In genomic region chr8:90854671-90855161, GRCm38 (mm10) we compare ENCODE assay signal across 9 mouse cellular contexts. TPM values are rescaled to one million over a fixed set of nuclear protein-coding genes. Genes with fewer than 3 reads are reported as not detected.
DNase-seq lines count a peak whose midpoint lies in the region; ATAC-seq lines count a peak whose summit lies in the region.
"Had no signal": no experiment of that assay in that cellular context is flagged by ENCODE, and none has a peak within 500 bp of the region (broad histone marks: within the 10 kb centered on the region; RNA-seq: fewer than 3 reads in every experiment).

No protein-coding gene starts in this region.

- H3K4me1 ChIP-seq in forebrain, embryonic 16.5 days (replicated peaks; ENCODE audit: control insufficient read depth, insufficient read depth, low read length): peaks cover 24% of the 10 kb centered on the region
- H3K4me1 ChIP-seq in intestine, embryonic 16.5 days (ENCODE audit: control insufficient read depth, insufficient read depth, low read length): peaks cover 9% of the 10 kb centered on the region
- H3K4me1 ChIP-seq in megakaryocyte, embryonic 14.5 days: peaks cover 14% of the 10 kb centered on the region

- peak; percentile 71 for DNase-seq in left cerebral cortex, postnatal 4 days
- no peak for DNase-seq in left cerebral cortex, adult 9 months (ENCODE audit: low spot score in 2 of 2)
- no peak for DNase-seq in left cerebral cortex, postnatal 10 days (ENCODE audit: extremely low spot score in 1 of 2, low spot score in 2 of 2)
- DNase-seq in gastrocnemius, postnatal 36 days: no peak
- no peak for DNase-seq in urinary bladder, postnatal 25 days (ENCODE audit: low spot score)

- H3K36me3 ChIP-seq in forebrain, embryonic 16.5 days (ENCODE audit: control insufficient read depth, insufficient read depth): no peaks in the 10 kb centered on the region
- H3K36me3 ChIP-seq in intestine, embryonic 16.5 days (ENCODE audit: control insufficient read depth, insufficient read depth, low read length): no peaks in the 10 kb centered on the region
- H3K36me3 ChIP-seq in megakaryocyte, embryonic 14.5 days (replicated peaks; ENCODE audit: low read length): no peaks in the 10 kb centered on the region

- H3K4me3 ChIP-seq in forebrain, embryonic 16.5 days (replicated peaks; ENCODE audit: low read length): no peak overlapping the region
- H3K4me3 ChIP-seq in intestine, embryonic 16.5 days (ENCODE audit: low read length): no peak overlapping the region
- H3K4me3 ChIP-seq in megakaryocyte, embryonic 14.5 days (replicated peaks): peak overlapping the region; percentile 14

- H3K27me3 ChIP-seq in forebrain, embryonic 16.5 days (replicated peaks; ENCODE audit: control insufficient read depth, insufficient read depth, low read length): no peaks in the 10 kb centered on the region
- no peaks in the 10 kb centered on the region for H3K27me3 ChIP-seq in intestine, embryonic 16.5 days (replicated peaks; ENCODE audit: control insufficient read depth, insufficient read depth, low read length)
- peaks cover 4% of the 10 kb centered on the region for H3K27me3 ChIP-seq in megakaryocyte, embryonic 14.5 days (replicated peaks)

- WGBS in forebrain, embryonic 16.5 days: 17% methylated on average over 10 of the region's 10 CpGs
- WGBS in intestine, embryonic 16.5 days: 9% methylated on average over 10 of the region's 10 CpGs

- no peaks in the 10 kb centered on the region for H3K9me3 ChIP-seq in forebrain, embryonic 16.5 days (ENCODE audit: control insufficient read depth, low read length)
- H3K9me3 ChIP-seq in intestine, embryonic 16.5 days (ENCODE audit: control insufficient read depth, low read length): no peaks in the 10 kb centered on the region
- no peaks in the 10 kb centered on the region for H3K9me3 ChIP-seq in megakaryocyte, embryonic 14.5 days

- peak overlapping the region; percentile 77 for H3K27ac ChIP-seq in forebrain, embryonic 16.5 days (ENCODE audit: low read length)
- peak overlapping the region; percentile 40; the same call in 1 of the 2 replicates for H3K27ac ChIP-seq in intestine, embryonic 16.5 days (ENCODE audit: low read length)
- H3K27ac ChIP-seq: liver, embryonic 14.5 days had no signal

- H3K4me2 ChIP-seq in forebrain, embryonic 16.5 days (ENCODE audit: low read length): peak overlapping the region; percentile 20; the same call in 1 of the 2 replicates
- peak overlapping the region; percentile 31; the same call in 1 of the 2 replicates for H3K4me2 ChIP-seq in intestine, embryonic 16.5 days (ENCODE audit: low read depth, low read length)

- H3K9ac ChIP-seq in forebrain, embryonic 16.5 days (replicated peaks; ENCODE audit: low read depth, low read length): peak overlapping the region; percentile 19; the same call in 1 of the 2 replicates
- peak overlapping the region; percentile 42; the same call in 1 of the 2 replicates for H3K9ac ChIP-seq in intestine, embryonic 16.5 days (ENCODE audit: low read depth, low read length)
- H3K9ac ChIP-seq: liver, embryonic 14.5 days had no signal

- intact Hi-C loops in left cerebral cortex, postnatal 4 days (cut with DNase I): no loop called here
- intact Hi-C loops in left cerebral cortex, postnatal 10 days (cut with DNase I): no loop called here
- intact Hi-C loops in gastrocnemius, postnatal 36 days (cut with DNase I): no loop called here

- peak; percentile 85 for ATAC-seq in forebrain, embryonic 16.5 days
- ATAC-seq in intestine, embryonic 16.5 days: peak; percentile 71

RNA-seq across cellular contexts. Expression of gene Chd9, which starts 26.6 kb away (rescaled TPM):
- total RNA-seq in left cerebral cortex, postnatal 4 days (2021): 10 to 100 TPM; 83.3 to 85.0 TPM
- 93.7 and 97.7 TPM in 2 replicates for polyA plus RNA-seq in forebrain, embryonic 16.5 days (2015; fragmentation: Nextera tagmentation; extraction: Ambion mirVana)
- polyA plus RNA-seq in intestine, embryonic 16.5 days (2015; fragmentation: Nextera tagmentation; extraction: Ambion mirVana): 283 and 397 TPM in 2 replicates
- polyA plus RNA-seq in megakaryocyte, embryonic 14.5 days (2012; ENCODE audit: insufficient read depth, low replicate concordance): 0.17 and 0.65 TPM in 2 replicates
- total RNA-seq in left cerebral cortex, postnatal 10 days (2021): 100 to 1,000 TPM in 1 of 2 experiments, 10 to 100 TPM in 1; 97.6 to 104 TPM
- total RNA-seq in gastrocnemius, postnatal 36 days (2021): 10 to 100 TPM; 47.5 to 68.0 TPM

RNA-seq across cellular contexts. Expression of gene Gm19935, which starts 37.5 kb away (rescaled TPM):
- 1 to 10 TPM; 1.1 to 1.3 TPM for total RNA-seq in left cerebral cortex, postnatal 4 days (2021)
- polyA plus RNA-seq in forebrain, embryonic 16.5 days (2015; fragmentation: Nextera tagmentation; extraction: Ambion mirVana): 0.58 and 0.60 TPM in 2 replicates
- polyA plus RNA-seq in intestine, embryonic 16.5 days (2015; fragmentation: Nextera tagmentation; extraction: Ambion mirVana): 0.18 TPM in 1 of 2 replicates, not detected in the other
- not detected in 2 replicates for polyA plus RNA-seq in megakaryocyte, embryonic 14.5 days (2012; ENCODE audit: insufficient read depth, low replicate concordance)
- total RNA-seq in left cerebral cortex, postnatal 10 days (2021): under 1 TPM; 0.47 to 0.73 TPM
- total RNA-seq in gastrocnemius, postnatal 36 days (2021): not detected
- polyA plus RNA-seq: liver, embryonic 14.5 days had no signal
